10 mouse cellular contexts compared by ENCODE assay signal in the genomic region with DNA sequence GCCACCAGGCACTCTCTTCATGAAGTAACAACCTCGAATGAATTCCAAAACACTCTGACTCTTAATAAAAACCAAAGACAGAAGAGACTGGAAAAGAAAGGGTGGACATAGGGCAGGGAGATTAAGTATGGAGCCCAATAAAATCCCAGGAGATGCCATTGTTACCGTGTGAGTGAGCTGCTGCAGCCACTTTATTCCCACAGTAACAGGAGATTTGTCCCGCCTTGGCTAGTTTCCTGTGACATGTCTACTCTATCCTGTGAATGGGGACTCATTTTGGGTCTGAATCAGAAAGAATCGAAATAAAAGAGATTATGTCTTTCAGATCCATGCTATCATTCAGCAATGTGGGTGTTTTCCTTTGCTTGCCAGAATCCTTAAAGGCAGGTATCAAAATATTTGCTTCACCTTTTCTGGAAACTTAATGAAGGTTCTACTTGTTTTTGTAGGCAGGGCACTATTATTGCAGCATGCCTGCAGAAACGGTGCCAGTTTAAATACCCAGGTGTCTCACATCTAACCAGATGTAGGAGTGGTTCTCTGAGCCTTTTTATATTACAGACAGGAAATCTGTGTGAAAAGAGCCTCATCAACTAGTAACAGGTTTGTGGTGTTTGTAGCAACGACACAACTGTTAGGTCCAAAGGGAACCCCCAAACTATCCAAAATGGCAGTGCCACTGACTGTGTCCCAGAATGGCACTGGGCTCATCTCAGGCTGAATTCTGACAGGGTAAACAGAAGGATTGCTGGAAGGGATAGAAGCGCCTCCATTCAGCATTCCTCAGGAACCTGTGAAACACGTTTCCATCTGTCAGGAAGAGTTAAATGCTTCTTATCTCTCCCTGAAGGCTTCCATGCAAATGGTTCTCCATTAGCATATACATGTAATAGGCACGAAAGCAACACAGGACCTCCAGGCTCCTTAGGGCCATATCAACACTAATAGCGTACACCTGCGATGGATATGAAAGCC. TPM values are rescaled to one million over a fixed set of nuclear protein-coding genes. Genes with fewer than 3 reads are reported as not detected.
DNase-seq lines count a peak whose midpoint lies in the region; ATAC-seq lines count a peak whose summit lies in the region.
"Had no signal": no experiment of that assay in that cellular context is flagged by ENCODE, and none has a peak within 500 bp of the region (broad histone marks: within the 10 kb centered on the region; RNA-seq: fewer than 3 reads in every experiment).

No protein-coding gene starts in this region.

- no peaks in the 10 kb centered on the region for H3K27me3 ChIP-seq in liver, embryonic 12.5 days (replicated peaks)
- no peaks in the 10 kb centered on the region for H3K27me3 ChIP-seq in liver, embryonic 11.5 days (replicated peaks; ENCODE audit: control insufficient read depth, insufficient read depth, low read length)
- H3K27me3 ChIP-seq in embryonic facial prominence, embryonic 13.5 days: no peaks in the 10 kb centered on the region
- H3K27me3 ChIP-seq in hindbrain, embryonic 15.5 days: no peaks in the 10 kb centered on the region

- H3K4me1 ChIP-seq in liver, embryonic 12.5 days: peaks cover 82% of the 10 kb centered on the region
- H3K4me1 ChIP-seq in liver, embryonic 11.5 days (replicated peaks; ENCODE audit: control insufficient read depth, insufficient read depth, low read length): peaks cover 46% of the 10 kb centered on the region
- peaks cover 36% of the 10 kb centered on the region for H3K4me1 ChIP-seq in embryonic facial prominence, embryonic 13.5 days
- H3K4me1 ChIP-seq in hindbrain, embryonic 15.5 days (replicated peaks): peaks cover 41% of the 10 kb centered on the region

- peak overlapping the region; percentile 84 for H3K27ac ChIP-seq in liver, embryonic 12.5 days
- H3K27ac ChIP-seq in liver, embryonic 11.5 days (ENCODE audit: low read depth, low read length): no peak overlapping the region
- H3K27ac ChIP-seq in embryonic facial prominence, embryonic 13.5 days: peak overlapping the region; percentile 88; the same call in 1 of the 2 replicates
- peak overlapping the region; percentile 91 for H3K27ac ChIP-seq in hindbrain, embryonic 15.5 days (replicated peaks)

- no peak overlapping the region for H3K4me2 ChIP-seq in liver, embryonic 12.5 days
- H3K4me2 ChIP-seq in liver, embryonic 11.5 days: no peak overlapping the region
- H3K4me2 ChIP-seq in embryonic facial prominence, embryonic 13.5 days: no peak overlapping the region
- no peak overlapping the region for H3K4me2 ChIP-seq in hindbrain, embryonic 15.5 days

- ATAC-seq in liver, embryonic 12.5 days: no peak
- no peak for ATAC-seq in liver, embryonic 11.5 days (replicated peaks; ENCODE audit: low FRiP score)
- no peak for ATAC-seq in embryonic facial prominence, embryonic 13.5 days (ENCODE audit: insufficient number of reproducible peaks, insufficient read depth, low FRiP score, low TSS enrichment, low read depth)
- ATAC-seq in hindbrain, embryonic 15.5 days (ENCODE audit: low FRiP score, low read depth): no peak

- H3K9me3 ChIP-seq in liver, embryonic 12.5 days (replicated peaks): no peaks in the 10 kb centered on the region
- H3K9me3 ChIP-seq in liver, embryonic 11.5 days (ENCODE audit: control insufficient read depth, low read length): no peaks in the 10 kb centered on the region
- no peaks in the 10 kb centered on the region for H3K9me3 ChIP-seq in embryonic facial prominence, embryonic 13.5 days
- no peaks in the 10 kb centered on the region for H3K9me3 ChIP-seq in hindbrain, embryonic 15.5 days

- no peaks in the 10 kb centered on the region for H3K36me3 ChIP-seq in liver, embryonic 12.5 days
- H3K36me3 ChIP-seq in liver, embryonic 11.5 days (ENCODE audit: control insufficient read depth, insufficient read depth, low read length): no peaks in the 10 kb centered on the region
- no peaks in the 10 kb centered on the region for H3K36me3 ChIP-seq in embryonic facial prominence, embryonic 13.5 days
- H3K36me3 ChIP-seq in hindbrain, embryonic 15.5 days: no peaks in the 10 kb centered on the region

- 59% methylated on average over 11 of the region's 11 CpGs for WGBS in liver, embryonic 12.5 days (ENCODE audit: insufficient replicate concordance)
- WGBS in liver, embryonic 11.5 days: 56% methylated on average over 11 of the region's 11 CpGs
- 45% methylated on average over 11 of the region's 11 CpGs for WGBS in embryonic facial prominence, embryonic 13.5 days
- 44% methylated on average over 11 of the region's 11 CpGs for WGBS in hindbrain, embryonic 15.5 days

- no peak overlapping the region for H3K9ac ChIP-seq in liver, embryonic 12.5 days
- H3K9ac ChIP-seq in liver, embryonic 11.5 days (ENCODE audit: low read depth, low read length): no peak overlapping the region; the same call in 1 of the 2 replicates
- no peak overlapping the region for H3K9ac ChIP-seq in embryonic facial prominence, embryonic 13.5 days
- no peak overlapping the region for H3K9ac ChIP-seq in hindbrain, embryonic 15.5 days

- no peak for DNase-seq in liver, embryonic 11.5 days (ENCODE audit: low spot score)
- DNase-seq in naive thymus-derived CD4-positive, alpha-beta T cell, adult 2 months (ENCODE audit: low read depth): peak; percentile 80
- no peak for DNase-seq in urinary bladder, adult 18-20 months (ENCODE audit: low spot score in 2 of 2)
- no peak for DNase-seq in ovary, postnatal 10 days (ENCODE audit: low spot score)
- DNase-seq: adrenal gland, postnatal 14 days; gastrocnemius, postnatal 36 days had no signal

- no peak overlapping the region for H3K4me3 ChIP-seq in liver, embryonic 12.5 days
- H3K4me3 ChIP-seq in liver, embryonic 11.5 days (ENCODE audit: low read depth, low read length): no peak overlapping the region
- no peak overlapping the region for H3K4me3 ChIP-seq in embryonic facial prominence, embryonic 13.5 days
- no peak overlapping the region for H3K4me3 ChIP-seq in hindbrain, embryonic 15.5 days
- H3K4me3 ChIP-seq: myocyte had no signal

RNA-seq across cellular contexts. Expression of a gene that starts 55.5 kb away (rescaled TPM):
- polyA plus RNA-seq in liver, embryonic 12.5 days (2016; fragmentation: Nextera tagmentation; extraction: Ambion mirVana): 26.2 and 28.9 TPM in 2 replicates
- 30.9 and 34.5 TPM in 2 replicates for polyA plus RNA-seq in liver, embryonic 11.5 days (2014; fragmentation: Nextera tagmentation; extraction: Ambion mirVana)
- polyA plus RNA-seq in embryonic facial prominence, embryonic 13.5 days (2015; fragmentation: Nextera tagmentation; extraction: Ambion mirVana): 62.3 and 65.6 TPM in 2 replicates
- polyA plus RNA-seq in hindbrain, embryonic 15.5 days (2015; fragmentation: Nextera tagmentation; extraction: Ambion mirVana): 34.9 and 37.2 TPM in 2 replicates
